29 mouse cellular contexts compared by ENCODE assay signal in the genomic region with DNA sequence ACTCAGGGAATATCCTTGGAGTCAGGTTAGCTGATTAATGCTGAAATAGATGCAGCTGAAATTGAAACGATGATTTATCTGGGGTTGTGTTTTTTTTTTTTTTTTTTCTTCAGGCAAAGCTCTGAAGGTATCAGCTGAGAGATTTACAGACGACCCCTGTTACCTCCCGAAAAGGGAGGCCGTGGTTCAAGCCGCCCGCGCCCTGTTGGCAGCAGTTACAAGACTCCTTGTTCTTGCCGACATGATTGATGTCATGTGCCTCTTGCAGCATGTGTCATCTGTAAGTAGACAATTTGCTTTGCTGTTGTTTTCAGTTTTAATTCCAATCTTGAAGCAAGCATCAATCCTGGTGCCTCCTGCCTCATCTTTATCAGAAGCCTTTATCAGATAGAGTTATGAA.
DNase-seq lines count a peak whose midpoint lies in the region; ATAC-seq and TF ChIP-seq lines count a peak whose summit lies in the region.
"Had no signal": no experiment of that assay in that cellular context is flagged by ENCODE, and none has a peak within 500 bp of the region (broad histone marks: within the 10 kb centered on the region; RNA-seq: fewer than 3 reads in every experiment).

No protein-coding gene starts in this region.

- no peak overlapping the region for H3ac ChIP-seq in myocyte (ENCODE audit: control insufficient read depth, insufficient read length)

- no peak for TF ChIP-seq CTCF in gastrocnemius, adult 2 months (IDR thresholded peaks at IDR 0.05)
- no peak for TF ChIP-seq CTCF in kidney, postnatal 0 days (IDR thresholded peaks at IDR 0.05; ENCODE audit: low read depth)

- H3K36me3 ChIP-seq in kidney, postnatal 0 days (ENCODE audit: insufficient read depth, low read length): no peaks in the 10 kb centered on the region
- H3K36me3 ChIP-seq in myocyte (ENCODE audit: control insufficient read depth, insufficient read depth): no peaks in the 10 kb centered on the region
- H3K36me3 ChIP-seq: G1E; limb, embryonic 10.5 days; limb, embryonic 15.5 days; liver, embryonic 13.5 days; midbrain, embryonic 13.5 days had no signal

- 20% methylated on average over 8 of the region's 8 CpGs for WGBS in kidney, postnatal 0 days

- TF ChIP-seq POLR2A in myocyte (IDR thresholded peaks at IDR 0.05; ENCODE audit: insufficient read length, low read depth): no peak

- no peaks in the 10 kb centered on the region for H3K4me1 ChIP-seq in kidney, postnatal 0 days (replicated peaks; ENCODE audit: insufficient read depth, low read length)
- H3K4me1 ChIP-seq: heart, embryonic 10.5 days; heart, embryonic 15.5 days; limb, embryonic 10.5 days; limb, embryonic 15.5 days; liver, embryonic 13.5 days; megakaryocyte, embryonic 14.5 days; midbrain, embryonic 13.5 days had no signal

- peak overlapping the region; percentile 25 for H3K4me3 ChIP-seq in gastrocnemius, adult 2 months
- H3K4me3 ChIP-seq in kidney, postnatal 0 days (replicated peaks; ENCODE audit: low read depth, low read length): no peak overlapping the region
- H3K4me3 ChIP-seq in myocyte: no peak overlapping the region
- H3K4me3 ChIP-seq: erythroblast, embryonic 14.5 days; heart, embryonic 10.5 days; heart, embryonic 15.5 days; limb, embryonic 10.5 days; limb, embryonic 15.5 days; liver, embryonic 13.5 days; megakaryocyte, embryonic 14.5 days; midbrain, embryonic 13.5 days had no signal

- no peaks in the 10 kb centered on the region for H3K27me3 ChIP-seq in kidney, postnatal 0 days (ENCODE audit: insufficient read depth, low read length)
- H3K27me3 ChIP-seq in myocyte (ENCODE audit: control insufficient read depth, insufficient read depth, insufficient read length): no peaks in the 10 kb centered on the region
- H3K27me3 ChIP-seq: heart, embryonic 15.5 days; limb, embryonic 15.5 days; liver, embryonic 13.5 days; megakaryocyte, embryonic 14.5 days; midbrain, embryonic 13.5 days had no signal

- no peak overlapping the region for H3K9ac ChIP-seq in kidney, postnatal 0 days (ENCODE audit: low read depth, low read length)
- H3K9ac ChIP-seq: heart, embryonic 15.5 days; limb, embryonic 15.5 days; liver, embryonic 13.5 days; midbrain, embryonic 13.5 days had no signal

- H3K79me2 ChIP-seq in myocyte (ENCODE audit: control insufficient read depth, insufficient read depth): no peaks in the 10 kb centered on the region

- intact Hi-C loops in gastrocnemius, adult 2 months (cut with DNase I): no loop called here

- ATAC-seq in kidney, postnatal 0 days (replicated peaks; ENCODE audit: low FRiP score, low read depth): no peak
- ATAC-seq: forebrain, embryonic 16.5 days; intestine, embryonic 16.5 days; lung, postnatal 0 days; midbrain, embryonic 13.5 days; Patski had no signal

- 0 out of 2 replicates have a peak overlapping the region, but pooled peaks have one; percentile 2 for H3K4me2 ChIP-seq in kidney, postnatal 0 days (ENCODE audit: low read length)
- H3K4me2 ChIP-seq in myocyte (ENCODE audit: low read depth): peak overlapping the region; percentile 3
- H3K4me2 ChIP-seq: heart, embryonic 15.5 days; limb, embryonic 15.5 days; liver, embryonic 13.5 days; midbrain, embryonic 13.5 days had no signal

- peak overlapping the region; percentile 81 for H3K27ac ChIP-seq in gastrocnemius, adult 2 months
- H3K27ac ChIP-seq in kidney, postnatal 0 days: no peak overlapping the region
- H3K27ac ChIP-seq: heart, embryonic 10.5 days; heart, embryonic 15.5 days; limb, embryonic 10.5 days; limb, embryonic 15.5 days; liver, embryonic 13.5 days; midbrain, embryonic 13.5 days had no signal

- no peaks in the 10 kb centered on the region for H3K9me3 ChIP-seq in kidney, postnatal 0 days (replicated peaks; ENCODE audit: low read length)
- H3K9me3 ChIP-seq: heart, embryonic 15.5 days; limb, embryonic 10.5 days; limb, embryonic 15.5 days; liver, embryonic 13.5 days had no signal

- DNase-seq in adrenal gland, adult (ENCODE audit: inconsistent age in 2 of 2, low spot score in 1 of 2): peak; percentile 42 to 67
- DNase-seq in adrenal gland, postnatal 4 days (ENCODE audit: low spot score in 2 of 2): no peak
- peak; percentile 49 for DNase-seq in gastrocnemius, adult 2 months
- no peak for DNase-seq in gastrocnemius, postnatal 25 days
- peak; percentile 49 for DNase-seq in kidney, postnatal 0 days (ENCODE audit: low spot score)
- no peak for DNase-seq in kidney, postnatal 10 days
- DNase-seq in layer of hippocampus, adult 8-10 months (ENCODE audit: low spot score in 2 of 2): no peak
- DNase-seq: cerebellum, adult 9-10 months; gastrocnemius, postnatal 10 days; heart, adult 11 months; kidney, postnatal 36 days; liver, embryonic 13.5 days; lung, adult 18-20 months; lung, postnatal 4 days; right cerebral cortex, postnatal 14 days; thymus, postnatal 14 days had no signal

TF ChIP-seq in myocyte, 11 proteins besides CTCF, POLR2A, EP300 and RAD21:
- no peak for TF ChIP-seq CEBPB (IDR thresholded peaks at IDR 0.05; ENCODE audit: insufficient read depth, poor library complexity, severe bottlenecking)
- TF ChIP-seq SRF (IDR thresholded peaks at IDR 0.05; ENCODE audit: control insufficient read depth, insufficient read length, low read depth): no peak
- TF ChIP-seq TCF12 (IDR thresholded peaks at IDR 0.05; ENCODE audit: insufficient read depth, poor library complexity, severe bottlenecking): no peak
- no peak for TF ChIP-seq MYOD1 (IDR thresholded peaks at IDR 0.05; ENCODE audit: control insufficient read depth in 1 of 3, insufficient read length in 2 of 3, low read depth in 2 of 3)
- TF ChIP-seq MAX (IDR thresholded peaks at IDR 0.05; ENCODE audit: low read depth): no peak

Comparison
In these comparisons a context has a peak if more than half of its experiments do, and no peak if none do; other contexts are left out.
1. DNase-seq: peak in adrenal gland, adult (2 of 2), gastrocnemius, adult 2 months (single experiment) and kidney, postnatal 0 days (single experiment); none in adrenal gland, postnatal 4 days (0 of 2), gastrocnemius, postnatal 25 days (single experiment), kidney, postnatal 10 days (single experiment) and layer of hippocampus, adult 8-10 months (0 of 2).